Mouse (Mus musculus) lung, postnatal 25 days (tissue): ENCODE data around the gene Syf2.
"Not testable (repeated sequence)": the region's sequence is repeated elsewhere in the genome, so short reads cannot be mapped to it uniquely, and the experiment has no call there.

Experiments
- DNase-seq: peaks from one replicate; pipeline ENCODE4 v3.0.0; 2022; ENCODE audit warnings: low spot score

The Syf2 gene

DNA sequence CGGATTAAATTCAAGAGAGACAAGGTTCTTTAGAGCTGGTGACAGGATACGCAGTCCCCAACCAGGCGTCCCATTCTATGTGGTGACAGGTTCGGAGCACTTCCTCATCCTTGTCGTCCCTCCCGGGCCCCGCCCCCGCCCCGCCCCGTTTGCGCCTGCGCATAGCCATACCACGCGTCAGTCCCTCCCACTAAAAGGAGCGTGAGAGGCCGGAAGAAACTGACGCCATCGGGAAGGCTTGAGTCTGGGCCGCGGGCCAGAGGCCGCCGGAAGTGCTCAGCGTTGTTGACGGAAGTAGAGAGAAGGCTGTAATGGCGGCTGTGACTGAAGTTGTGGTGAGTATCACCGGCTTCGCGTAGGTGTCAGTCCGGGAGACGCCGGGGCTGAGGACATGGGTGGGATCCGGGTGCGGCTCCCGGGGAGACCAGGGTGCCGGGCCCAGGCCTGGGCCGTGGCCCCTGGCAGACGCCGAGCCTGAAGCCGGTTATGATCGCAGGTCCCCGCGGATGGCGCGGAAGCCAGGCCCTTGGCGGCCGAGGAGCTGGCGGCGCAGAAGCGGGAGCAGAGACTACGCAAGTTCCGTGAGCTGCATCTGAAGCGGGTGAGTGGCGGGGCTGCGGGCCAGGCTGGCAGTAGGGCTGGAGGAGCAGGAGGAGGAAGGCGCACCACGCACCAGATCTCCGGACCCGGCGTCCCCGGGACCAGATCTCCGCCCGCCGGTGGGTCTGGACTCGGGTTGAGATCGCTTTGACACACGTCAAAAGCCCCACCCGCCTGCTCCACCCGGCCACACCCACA lies at the start of gene Syf2:
Syf2 (plus strand) TSS at position 215 of the 798 bp plus-strand sequence.
- DNase-seq: peak; percentile 97

DNA sequence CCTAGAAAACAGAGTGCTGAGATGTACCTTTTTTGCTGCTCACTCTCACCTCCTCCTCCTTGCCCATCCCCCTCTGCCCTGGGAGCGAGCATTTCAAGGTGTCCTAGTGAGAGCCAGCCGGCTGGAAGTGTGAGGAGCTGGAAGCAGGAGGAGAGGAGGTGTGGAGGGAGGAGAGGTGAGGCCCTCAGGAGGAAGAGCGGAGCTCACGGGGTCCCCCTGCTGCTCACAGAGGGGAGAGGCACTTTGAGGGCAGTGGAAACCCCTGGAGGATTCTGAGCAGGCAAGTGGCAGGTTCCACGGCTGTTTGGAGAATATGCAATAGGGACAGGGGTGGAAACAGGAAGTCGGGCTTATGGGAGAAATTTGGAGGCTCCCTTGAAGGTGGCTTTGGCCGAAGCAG lies 47.4 kb upstream of the Syf2 start:
- peak; percentile 13 for DNase-seq

DNA sequence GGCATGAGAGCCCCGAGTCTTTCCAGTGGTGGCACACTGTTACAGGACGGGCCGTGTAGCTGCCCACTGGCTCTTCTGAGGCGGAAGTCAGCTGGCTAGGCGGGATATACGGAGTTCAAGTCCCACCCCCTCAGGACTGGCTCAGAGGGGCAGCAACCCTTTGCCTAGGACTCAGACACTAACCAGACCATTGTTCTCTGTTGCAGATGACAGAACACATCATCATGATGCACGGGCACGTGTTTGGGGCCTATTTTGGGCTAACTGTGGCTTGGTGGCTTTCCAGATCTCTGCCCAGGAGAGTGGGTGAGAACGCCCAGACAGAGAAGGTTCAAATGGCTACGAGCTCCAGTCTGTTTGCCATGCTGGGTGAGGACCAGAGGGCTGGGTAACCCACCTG lies 46.9 kb upstream of the Syf2 start:
- no peak for DNase-seq

DNA sequence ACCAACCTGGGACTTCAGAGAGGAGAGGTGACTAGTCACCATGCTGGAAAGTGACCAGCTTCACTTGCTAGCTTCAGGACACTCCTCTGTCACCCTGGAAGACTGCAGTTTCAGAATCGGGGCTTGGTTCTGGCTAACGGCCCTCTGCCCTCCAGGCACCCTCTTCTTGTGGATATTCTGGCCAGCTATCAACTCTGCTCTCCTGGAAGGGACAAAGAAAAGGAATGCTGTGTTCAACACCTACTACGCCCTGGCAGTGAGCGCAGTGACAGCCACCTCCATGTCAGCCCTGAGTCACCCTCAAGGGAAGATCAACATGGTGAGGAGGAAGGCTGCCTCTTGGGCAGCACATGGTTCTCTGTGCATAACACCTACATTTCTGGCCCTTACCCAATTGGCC lies 46.3 kb upstream of the Syf2 start:
- no peak for DNase-seq

DNA sequence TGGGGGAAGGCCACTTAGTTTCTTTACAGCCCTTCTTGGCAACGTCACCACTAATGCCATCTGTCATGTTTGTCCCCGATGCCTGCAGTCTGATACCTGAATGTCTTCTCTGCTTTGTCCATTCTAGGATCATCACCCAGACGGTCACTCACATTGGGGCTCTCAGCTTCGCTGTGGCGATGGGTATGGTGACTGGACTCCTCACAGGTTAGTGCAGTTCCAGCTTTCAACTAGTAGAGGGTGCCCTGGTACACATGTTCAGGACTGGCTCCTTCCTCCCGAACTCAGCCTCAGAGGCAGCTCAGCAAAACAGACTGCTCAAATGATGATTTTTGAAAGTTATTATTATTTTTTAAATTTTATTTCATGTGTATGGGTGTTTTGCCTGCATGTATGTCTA lies 38.6 kb upstream of the Syf2 start:
- peak; percentile 75 for DNase-seq

DNA sequence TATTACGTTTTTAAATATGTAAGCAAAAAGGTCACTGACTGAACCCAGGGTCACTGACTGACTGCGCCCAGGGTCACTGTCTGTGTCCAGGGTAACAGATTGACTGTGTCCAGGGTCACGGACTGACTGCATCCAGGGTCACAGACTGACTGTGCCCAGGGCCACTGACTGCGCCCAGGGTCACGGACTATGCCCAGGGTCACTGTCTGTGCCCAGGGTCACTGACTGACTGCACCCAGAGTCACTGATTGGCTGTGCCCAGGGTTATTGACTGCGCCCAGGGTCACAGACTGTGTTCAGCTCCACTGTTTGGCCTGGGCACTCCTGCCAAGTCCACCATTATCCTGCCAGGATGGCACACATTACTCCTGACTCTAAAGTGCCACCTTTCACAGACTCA lies 33.4 kb upstream of the Syf2 start:
- no peak for DNase-seq

DNA sequence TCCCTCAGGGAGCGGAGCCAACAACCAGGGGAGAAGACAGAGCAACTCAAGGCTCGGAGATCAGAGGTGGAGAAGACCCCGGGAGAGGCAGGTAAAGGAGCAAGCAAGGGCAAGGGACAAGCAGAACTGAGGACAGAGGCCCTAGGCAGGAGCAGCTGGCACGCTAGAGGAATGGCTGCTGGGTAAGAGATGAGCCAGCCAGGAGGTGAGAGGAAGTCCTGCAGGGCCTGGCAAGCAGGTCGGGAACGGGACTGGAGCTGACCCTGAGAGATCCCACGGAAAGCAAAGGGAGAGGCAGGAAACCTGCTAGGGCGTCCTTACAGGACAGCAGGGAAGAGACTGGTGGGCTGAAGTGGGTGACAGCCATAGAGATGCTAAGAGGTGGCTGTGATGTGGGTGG lies 29.6 kb upstream of the Syf2 start:
- no peak for DNase-seq

DNA sequence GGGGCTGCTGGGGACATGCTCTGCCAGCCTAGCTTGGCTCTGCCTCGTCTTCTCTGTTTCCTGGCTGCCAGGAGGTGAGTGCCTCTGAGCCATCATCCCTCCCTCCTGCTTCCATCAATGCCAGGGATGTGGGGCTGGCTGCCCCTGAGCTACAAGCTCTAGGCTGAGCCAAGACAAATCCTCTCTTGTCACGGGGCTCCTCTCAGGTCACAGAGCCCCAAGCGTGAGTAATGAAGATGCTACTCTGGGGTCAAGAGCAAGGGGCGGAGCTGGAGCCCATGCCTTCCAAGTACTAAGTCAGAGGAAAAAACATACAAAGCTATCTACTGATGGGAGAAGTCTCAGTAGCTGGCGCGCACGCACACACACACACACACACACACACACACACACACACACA lies 27.7 kb upstream of the Syf2 start:
- no peak for DNase-seq

DNA sequence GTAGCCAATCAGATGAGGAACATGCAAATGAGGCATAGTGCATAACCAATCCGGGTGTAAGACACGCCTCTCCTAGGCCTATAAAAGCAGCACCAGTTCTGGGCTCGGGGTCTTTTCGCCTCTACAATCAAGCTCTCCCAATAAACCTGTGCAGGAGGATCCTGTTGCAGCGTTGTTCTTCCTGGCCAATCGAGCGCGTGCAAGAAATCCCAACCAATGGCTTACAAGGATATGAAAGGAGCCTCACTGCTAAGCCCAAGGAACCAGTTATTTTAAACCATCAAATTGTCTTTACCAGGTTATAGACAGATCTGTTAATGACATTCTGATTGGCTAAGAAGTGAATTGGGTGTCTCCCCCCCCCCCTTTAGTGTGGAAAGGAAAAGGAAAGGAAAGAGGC lies 19.3 kb upstream of the Syf2 start:
- DNase-seq: not testable (repeated sequence)

DNA sequence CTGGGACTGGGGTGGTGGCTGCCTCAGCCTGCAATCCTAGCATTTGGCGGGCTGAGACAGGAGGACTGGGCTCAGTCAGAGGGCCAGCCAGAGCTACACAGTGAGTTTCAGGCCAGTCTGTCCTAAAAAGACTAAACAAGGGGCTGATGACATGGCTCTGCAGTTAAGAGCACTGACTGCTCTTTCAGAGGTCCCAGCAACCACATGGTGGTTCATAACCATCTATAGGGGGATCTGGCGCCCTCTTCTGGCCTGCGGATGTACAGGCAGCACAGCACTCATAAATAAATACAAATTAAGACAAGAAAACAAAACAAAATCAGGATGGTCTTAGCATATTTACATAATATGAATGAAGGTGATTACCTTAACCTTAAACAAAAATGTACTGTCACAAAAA lies 17.3 kb upstream of the Syf2 start:
- DNase-seq: peak; percentile 73

DNA sequence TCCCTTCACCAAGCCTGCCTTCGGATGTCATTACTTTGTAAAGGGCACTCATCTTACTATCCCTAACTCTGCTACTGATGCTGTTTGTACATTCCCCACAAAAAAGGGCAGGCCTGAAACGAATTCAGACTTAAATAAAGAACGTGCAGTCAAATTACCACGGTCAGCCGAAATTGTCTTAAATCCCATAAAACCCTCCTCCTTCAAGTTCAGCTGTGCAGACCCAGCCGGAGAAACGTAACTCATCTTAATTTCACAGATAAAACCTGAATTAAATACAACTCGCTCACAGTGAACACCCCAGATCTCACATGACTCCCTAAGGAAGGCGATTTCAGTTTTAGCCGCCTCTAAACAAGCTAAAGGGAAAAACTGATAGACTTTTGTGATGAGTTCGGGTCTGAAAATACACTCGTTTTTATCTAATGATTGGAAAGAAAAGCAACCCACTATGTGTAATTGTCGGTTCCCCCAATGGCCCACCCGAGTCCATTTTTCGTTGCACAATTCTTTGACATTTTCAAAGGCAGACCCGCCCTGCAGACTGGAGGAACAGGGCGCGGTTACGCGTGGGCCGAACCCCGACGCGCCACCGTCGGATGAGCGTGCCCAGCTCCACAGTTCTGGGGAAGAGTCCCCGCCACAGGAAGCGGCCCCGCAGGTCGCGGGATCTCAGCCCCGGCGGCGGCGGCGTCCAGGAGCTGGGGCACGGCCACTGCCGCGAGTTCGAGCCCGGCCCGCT lies 16.4 kb upstream of the Syf2 start:
- peak; percentile 64 for DNase-seq

DNA sequence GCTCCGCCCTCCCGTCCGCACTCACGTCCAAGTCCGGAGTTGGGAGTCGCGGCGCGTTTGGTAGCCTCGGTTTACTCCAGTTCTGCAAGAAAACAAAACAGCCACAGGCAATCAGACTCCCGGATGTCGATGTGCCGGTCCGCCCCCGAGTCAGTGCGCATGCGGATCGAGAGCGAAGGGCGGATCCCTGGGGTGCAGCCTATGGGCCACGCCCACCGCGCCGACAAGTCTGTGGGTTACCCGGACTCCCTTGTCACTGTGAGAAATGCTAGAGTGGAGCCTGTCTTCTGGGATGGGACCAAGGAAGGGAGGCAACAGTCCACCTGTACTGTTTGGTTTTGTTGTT lies 15.9 kb upstream of the Syf2 start, which contains the start of gene Tmem50a:
Tmem50a (minus strand) TSS at position 161 of the 346 bp plus-strand sequence.
- DNase-seq: peak; percentile 95

DNA sequence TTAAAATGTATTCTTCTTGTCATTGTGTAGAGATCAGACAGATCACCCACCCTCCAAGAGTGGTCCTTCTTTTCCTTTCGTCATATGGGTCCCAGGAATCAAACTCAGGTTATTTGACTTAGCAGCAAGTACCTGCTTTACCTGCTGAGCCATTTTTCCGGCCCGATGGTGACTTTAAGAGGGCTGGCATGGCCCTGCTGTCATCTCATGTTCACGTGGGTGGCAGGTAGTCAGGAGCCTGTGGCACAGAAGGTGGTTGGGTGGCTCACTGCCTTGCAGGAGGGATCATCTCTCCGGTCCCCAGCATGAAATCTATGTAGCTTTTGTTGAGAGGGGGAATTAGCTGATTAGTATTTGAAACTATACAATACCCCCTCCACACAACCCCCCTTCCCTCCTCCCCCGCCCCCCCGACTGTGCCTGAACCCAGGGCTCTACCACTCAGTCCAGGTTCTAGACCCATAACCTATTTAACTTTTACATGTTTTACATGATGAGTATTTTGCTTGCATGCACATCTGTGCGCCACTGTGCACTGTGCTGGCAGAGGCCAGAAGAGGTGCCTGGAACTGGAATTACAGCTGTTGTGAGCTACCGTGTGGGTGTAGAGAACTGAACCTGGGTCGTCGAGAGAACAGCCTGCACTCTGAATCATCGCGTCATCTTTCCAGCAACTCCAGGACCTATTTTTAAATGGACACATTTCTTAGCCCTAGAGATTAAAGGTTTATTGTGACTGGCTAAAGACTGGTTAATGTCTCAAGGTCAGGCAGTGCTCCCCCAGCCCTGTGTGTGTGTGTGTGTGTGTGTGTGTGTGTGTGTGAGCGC lies 15.3 kb upstream of the Syf2 start:
- DNase-seq: no peak

DNA sequence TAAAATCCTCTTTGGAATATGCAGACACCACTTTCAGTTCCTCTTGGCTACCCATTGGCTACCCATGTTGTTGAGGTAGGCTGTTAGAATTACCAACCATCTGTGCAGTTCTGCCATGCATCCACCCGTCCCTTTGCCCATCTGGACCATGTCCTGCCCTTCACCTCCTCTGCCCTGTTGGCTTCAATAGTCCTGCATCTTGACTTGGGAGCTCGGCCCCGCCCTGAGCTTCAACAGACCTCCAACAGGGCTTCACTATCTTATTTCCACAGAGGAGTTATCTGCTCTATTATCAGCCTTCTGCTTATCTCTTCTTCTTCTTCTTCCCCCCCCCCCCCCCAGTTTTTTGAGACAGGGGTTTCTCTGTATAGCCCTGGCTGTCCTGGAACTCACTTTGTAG lies 13.5 kb upstream of the Syf2 start:
- no peak for DNase-seq

DNA sequence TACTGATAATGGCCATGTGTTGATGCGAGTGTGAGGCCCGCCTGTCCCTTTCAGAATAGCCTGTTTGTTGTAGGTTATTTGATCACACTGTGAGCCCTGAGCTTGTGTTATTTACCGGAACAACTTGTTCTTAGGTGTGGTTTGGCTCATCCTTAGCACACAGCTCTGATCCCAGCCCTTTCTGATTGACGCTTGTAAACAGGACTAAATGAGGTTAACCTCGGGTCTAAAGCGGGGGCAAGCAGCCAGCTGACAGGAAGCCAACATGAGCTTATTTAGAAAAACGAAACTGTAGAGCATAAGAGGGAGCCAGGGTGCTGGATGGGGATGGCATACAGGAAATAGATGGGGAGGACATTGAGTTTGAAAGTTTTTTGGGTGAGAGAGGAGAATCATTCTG lies 12.3 kb upstream of the Syf2 start:
- DNase-seq: peak; percentile 90

DNA sequence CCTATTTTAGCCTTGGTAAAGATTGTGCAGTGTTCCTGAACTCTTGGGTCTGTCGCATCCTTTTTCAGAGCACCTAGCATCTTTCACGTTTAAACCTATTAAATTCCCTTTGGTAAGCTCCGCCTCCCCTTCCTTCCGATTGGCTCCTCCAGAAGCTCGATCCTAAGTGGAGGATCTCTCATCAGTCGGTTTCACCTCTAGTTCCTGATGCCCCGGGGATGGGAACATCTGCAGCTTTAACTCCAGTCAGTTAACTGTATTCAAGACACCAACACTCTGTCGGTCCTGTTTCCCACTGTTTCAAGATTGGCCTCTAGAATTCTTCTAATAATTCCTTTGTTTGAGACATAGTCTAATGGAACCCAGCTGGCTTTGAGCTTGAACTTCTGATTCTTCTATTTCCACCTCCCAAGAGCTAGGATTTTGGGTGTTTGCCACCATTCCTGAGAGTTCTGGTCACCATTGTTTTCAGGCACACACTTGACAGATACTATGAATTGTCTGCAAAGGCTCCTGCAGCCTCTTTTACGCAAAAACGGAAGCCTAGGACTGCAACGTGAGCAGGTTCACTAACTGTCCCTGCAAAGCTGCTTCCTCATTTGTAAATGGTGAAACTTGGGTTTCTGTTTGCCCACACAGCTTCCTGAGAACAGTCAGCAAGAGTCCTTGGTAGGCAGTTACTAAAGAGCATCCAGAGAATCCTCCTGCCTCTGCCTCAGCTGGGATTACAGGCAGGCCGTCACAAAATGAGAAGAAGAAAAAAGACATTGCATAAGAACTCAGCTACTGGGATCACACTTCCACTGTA lies 10.8 kb upstream of the Syf2 start:
- DNase-seq: peak; percentile 59

DNA sequence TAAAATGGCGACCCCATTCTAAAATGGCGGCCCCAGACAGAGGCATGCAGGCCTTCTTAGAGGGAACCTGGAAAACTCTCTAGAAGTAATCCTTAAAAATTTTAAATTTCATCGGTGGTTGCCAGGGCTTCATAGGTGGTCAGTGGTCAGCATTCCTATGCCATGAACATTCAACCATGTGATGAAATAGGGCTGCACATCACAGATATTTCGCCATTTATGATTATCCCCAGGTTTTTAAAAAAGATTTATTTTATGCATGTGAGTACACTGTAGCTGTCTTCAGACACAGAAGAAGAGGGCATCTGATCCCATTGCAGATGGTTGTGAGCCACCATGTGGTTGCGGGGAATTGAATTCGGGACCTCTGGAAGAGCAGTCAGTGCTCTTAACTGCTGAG lies 10.1 kb upstream of the Syf2 start:
- DNase-seq: no peak

DNA sequence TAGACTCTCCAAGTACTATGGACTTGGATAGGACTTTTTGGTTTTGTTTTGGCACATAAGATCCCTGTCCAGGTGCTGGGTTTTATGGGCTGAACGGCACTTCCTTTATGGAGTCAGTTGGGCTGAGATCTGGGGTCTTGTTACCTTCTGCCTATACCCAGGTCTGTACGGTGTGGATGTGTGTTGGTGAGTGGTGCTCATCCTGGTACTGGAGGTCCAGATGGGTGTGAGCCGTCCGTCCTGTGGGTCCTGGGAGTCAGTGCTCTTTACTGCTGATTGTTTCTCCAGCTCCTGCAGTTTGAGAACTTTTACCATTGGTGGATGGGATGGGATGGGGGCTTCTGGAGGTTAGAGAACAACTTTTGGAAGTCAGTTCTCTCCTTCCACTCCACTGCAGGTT lies 9.0 kb upstream of the Syf2 start:
- no peak for DNase-seq

DNA sequence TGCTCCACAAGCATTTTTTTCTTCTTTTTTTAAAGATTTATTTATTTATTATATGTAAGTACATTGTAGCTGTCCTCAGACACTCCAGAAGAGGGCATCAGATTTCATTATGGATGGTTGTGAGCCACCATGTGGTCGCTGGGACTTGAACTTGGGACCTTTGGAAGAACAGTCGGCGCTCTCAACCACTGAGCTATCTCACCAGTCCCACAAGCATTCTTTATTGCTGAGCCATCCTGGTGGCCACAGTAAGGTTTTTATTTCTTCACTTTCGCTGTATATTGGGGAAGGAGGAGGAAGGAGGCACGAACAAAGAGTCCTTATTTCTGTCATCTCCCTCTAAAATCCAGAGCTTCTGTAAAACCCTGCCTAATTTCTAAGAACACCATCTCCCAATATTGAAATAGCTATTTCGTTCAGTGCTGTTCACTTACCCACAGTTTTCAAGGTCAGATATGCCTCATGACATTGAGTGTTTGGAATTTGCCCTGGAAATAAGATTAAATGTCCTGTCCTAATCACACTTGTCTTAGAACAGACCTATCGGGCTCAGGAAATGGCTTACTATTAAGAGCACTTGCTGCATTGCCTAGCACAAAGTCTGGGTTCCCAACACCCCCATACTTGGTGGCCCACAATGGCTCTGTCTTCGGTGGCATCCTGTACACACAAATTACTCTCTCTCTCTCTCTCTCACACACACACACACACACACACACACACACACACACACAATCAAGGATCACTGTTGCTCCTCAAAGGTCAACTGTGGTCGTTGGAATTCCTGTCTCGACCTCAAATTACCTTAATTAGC lies 8.4 kb upstream of the Syf2 start:
- DNase-seq: no peak

DNA sequence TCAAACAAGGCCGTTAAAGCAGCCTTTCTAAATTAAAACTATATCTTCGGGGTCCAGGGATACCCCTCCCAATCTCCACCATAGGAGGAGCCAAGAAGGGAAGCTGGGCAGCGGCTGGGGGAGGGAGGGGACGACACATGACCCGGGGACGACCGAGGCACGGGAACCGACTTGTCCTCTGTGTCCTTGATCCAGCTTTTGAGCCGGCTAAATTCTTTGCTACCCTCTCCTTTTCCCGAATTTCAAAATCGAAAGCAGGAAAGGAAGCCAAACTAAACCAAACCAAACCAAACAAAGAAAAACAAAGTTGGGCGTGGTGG lies 7.8 kb upstream of the Syf2 start:
- peak; percentile 74 for DNase-seq
